Mouse (Mus musculus): ENCODE measurements around the gene Cct8l1.
A peak's percentile ranks its signal among the peaks of the same experiment; 100 is the strongest.

The Cct8l1 gene

GRCm38 (mm10) chr5:25515767-25516166 lies at the start of gene Cct8l1:
Cct8l1 (plus strand) TSS chr5:25516067.
- DNase-seq, result no peak

GRCm38 (mm10) chr5:25472070-25472469 lies 43.8 kb upstream of the Cct8l1 start:
- DNase-seq, result no peak

GRCm38 (mm10) chr5:25475789-25476188 lies 40.1 kb upstream of the Cct8l1 start:
- DNase-seq, result no peak

- DNase-seq, result no peak
Observed at GRCm38 (mm10) chr5:25478863-25479262, 37.0 kb upstream of the Cct8l1 start.

GRCm38 (mm10) chr5:25496652-25497051 lies 19.2 kb upstream of the Cct8l1 start:
- no peak for DNase-seq

GRCm38 (mm10) chr5:25497369-25497719 lies 18.5 kb upstream of the Cct8l1 start:
- DNase-seq, result no peak

- DNase-seq, result peak; percentile 46
Observed at GRCm38 (mm10) chr5:25497720-25498345, 18.0 kb upstream of the Cct8l1 start.

- DNase-seq, result peak; percentile 76
Observed at GRCm38 (mm10) chr5:25498346-25498820, 17.5 kb upstream of the Cct8l1 start, which contains the start of gene Kmt2c. Kmt2c (minus strand) TSS chr5:25498783.

GRCm38 (mm10) chr5:25498821-25499422 lies 16.9 kb upstream of the Cct8l1 start:
- peak; percentile 75 for DNase-seq

- peak; percentile 99 for DNase-seq
Observed at GRCm38 (mm10) chr5:25499423-25500398, 16.2 kb upstream of the Cct8l1 start.

- no peak for DNase-seq
Observed at GRCm38 (mm10) chr5:25500686-25501085, 15.2 kb upstream of the Cct8l1 start.

GRCm38 (mm10) chr5:25506041-25506440 lies 9.8 kb upstream of the Cct8l1 start:
- no peak for DNase-seq

- DNase-seq, result no peak
Observed at GRCm38 (mm10) chr5:25516301-25516895, 531 bp downstream of the Cct8l1 start.

GRCm38 (mm10) chr5:25517550-25517949 lies 1.7 kb downstream of the Cct8l1 start:
- no peak for DNase-seq

- DNase-seq, result no peak
Observed at GRCm38 (mm10) chr5:25519820-25520219, 4.0 kb downstream of the Cct8l1 start.

GRCm38 (mm10) chr5:25521461-25521860 lies 5.6 kb downstream of the Cct8l1 start:
- DNase-seq, result no peak

GRCm38 (mm10) chr5:25526116-25526515 lies 10.2 kb downstream of the Cct8l1 start:
- DNase-seq, result no peak

GRCm38 (mm10) chr5:25526926-25527325 lies 11.1 kb downstream of the Cct8l1 start:
- DNase-seq, result peak; percentile 14

GRCm38 (mm10) chr5:25527971-25528370 lies 12.1 kb downstream of the Cct8l1 start:
- no peak for DNase-seq

GRCm38 (mm10) chr5:25528851-25529528 lies 13.1 kb downstream of the Cct8l1 start:
- no peak for DNase-seq

GRCm38 (mm10) chr5:25529529-25530421 lies 13.9 kb downstream of the Cct8l1 start:
- peak; percentile 100 for DNase-seq
